Comparison of ENCODE assay signal across 14 mouse cellular contexts in genomic region chr15:25844771-25845170, GRCm38 (mm10). TPM values are rescaled to one million over a fixed set of nuclear protein-coding genes. Genes with fewer than 3 reads are reported as not detected.
DNase-seq lines count a peak whose midpoint lies in the region; ATAC-seq and TF ChIP-seq lines count a peak whose summit lies in the region.
"Had no signal": no experiment of that assay in that cellular context is flagged by ENCODE, and none has a peak within 500 bp of the region (broad histone marks: within the 10 kb centered on the region; RNA-seq: fewer than 3 reads in every experiment).

No protein-coding gene starts in this region.

- no peaks in the 10 kb centered on the region for H3K36me3 ChIP-seq in midbrain, embryonic 16.5 days (ENCODE audit: control insufficient read depth, insufficient read depth, low read length)
- H3K36me3 ChIP-seq in liver, embryonic 12.5 days, result no peaks in the 10 kb centered on the region
- H3K36me3 ChIP-seq: limb, embryonic 12.5 days had no signal

- H3K4me3 ChIP-seq in left cerebral cortex, adult 2 months, result peak overlapping the region; percentile 98
- peak overlapping the region; percentile 81 for H3K4me3 ChIP-seq in midbrain, embryonic 16.5 days (ENCODE audit: low read depth, low read length)
- no peak overlapping the region for H3K4me3 ChIP-seq in liver, embryonic 12.5 days

- peak; percentile 36 for DNase-seq in heart, adult 11 months
- no peak for DNase-seq in heart, postnatal 36 days
- no peak for DNase-seq in left cerebral cortex, adult 2 months (ENCODE audit: extremely low spot score in 1 of 2, low spot score in 2 of 2)
- DNase-seq in left cerebral cortex, adult 9 months (ENCODE audit: low spot score in 2 of 2), result no peak
- no peak for DNase-seq in gastrocnemius, postnatal 14 days
- DNase-seq: adrenal gland, postnatal 25 days; cerebellum, adult 11 months; heart, postnatal 4 days; lung, postnatal 14 days; right cerebral cortex, postnatal 4 days had no signal

- H3K4me2 ChIP-seq in midbrain, embryonic 16.5 days (ENCODE audit: low read length), result peak overlapping the region; percentile 94
- H3K4me2 ChIP-seq in liver, embryonic 12.5 days, result no peak overlapping the region

- H3K9me3 ChIP-seq in midbrain, embryonic 16.5 days (replicated peaks; ENCODE audit: control insufficient read depth, low read length, poor library complexity, severe bottlenecking), result no peaks in the 10 kb centered on the region
- H3K9me3 ChIP-seq in liver, embryonic 12.5 days (replicated peaks), result no peaks in the 10 kb centered on the region
- H3K9me3 ChIP-seq: limb, embryonic 12.5 days had no signal

- intact Hi-C loops in heart, postnatal 36 days (cut with DNase I), result no loop called here
- intact Hi-C loops in left cerebral cortex, adult 2 months (cut with DNase I), result loop anchor here (5.0 kb wide), 1 partner anchor 58 kb away; no protein-coding TSS in a partner anchor
- intact Hi-C loops in gastrocnemius, postnatal 14 days (cut with DNase I; ENCODE audit: low total_unique reads), result no loop called here

- TF ChIP-seq CTCF in left cerebral cortex, adult 2 months (IDR thresholded peaks at IDR 0.05), result no peak

- 0 out of 2 replicates have a peak overlapping the region, but pooled peaks have one; percentile 34 for H3K9ac ChIP-seq in midbrain, embryonic 16.5 days (ENCODE audit: low read depth, low read length)
- H3K9ac ChIP-seq in liver, embryonic 12.5 days, result no peak overlapping the region
- H3K9ac ChIP-seq: limb, embryonic 12.5 days had no signal

- H3K27me3 ChIP-seq in midbrain, embryonic 16.5 days (ENCODE audit: control insufficient read depth, insufficient read depth, low read depth, low read length), result no peaks in the 10 kb centered on the region
- H3K27me3 ChIP-seq in liver, embryonic 12.5 days (replicated peaks), result peaks cover 45% of the 10 kb centered on the region

- H3K4me1 ChIP-seq in midbrain, embryonic 16.5 days (ENCODE audit: control insufficient read depth, insufficient read depth, low read length), result peaks cover 15% of the 10 kb centered on the region; the same call in 1 of the 2 replicates
- peaks cover 12% of the 10 kb centered on the region for H3K4me1 ChIP-seq in liver, embryonic 12.5 days

- WGBS in midbrain, embryonic 16.5 days, result 64% methylated on average over 4 of the region's 4 CpGs
- WGBS in liver, embryonic 12.5 days (ENCODE audit: insufficient replicate concordance), result 42% methylated on average over 4 of the region's 4 CpGs

- ATAC-seq in CD4-positive, CD25-positive, alpha-beta regulatory T cell, adult 4 months, result peak; percentile 29
- ATAC-seq in midbrain, embryonic 16.5 days, result no peak
- no peak for ATAC-seq in liver, embryonic 12.5 days

- no peak overlapping the region for H3K27ac ChIP-seq in left cerebral cortex, adult 2 months
- H3K27ac ChIP-seq in midbrain, embryonic 16.5 days (ENCODE audit: low read length), result no peak overlapping the region
- no peak overlapping the region for H3K27ac ChIP-seq in liver, embryonic 12.5 days
- H3K27ac ChIP-seq: limb, embryonic 12.5 days had no signal

RNA-seq across cellular contexts. Expression of gene Retreg1, which starts 1.8 kb away (rescaled TPM):
- 100 to 1,000 TPM; 319 to 364 TPM for total RNA-seq in heart, postnatal 36 days (2021)
- total RNA-seq in left cerebral cortex, adult 2 months (2021), result 10 to 100 TPM; 32.8 to 32.9 TPM
- polyA plus RNA-seq in CD4-positive, CD25-positive, alpha-beta regulatory T cell, adult 4 months (2017; shearing (Covaris generic)), result 10 to 100 TPM; 63.1 to 79.2 TPM
- polyA plus RNA-seq in midbrain, embryonic 16.5 days (2015; fragmentation: Nextera tagmentation; extraction: Ambion mirVana), result 16.1 and 18.4 TPM in 2 replicates
- polyA plus RNA-seq in liver, embryonic 12.5 days (2016; fragmentation: Nextera tagmentation; extraction: Ambion mirVana), result 1.0 and 1.1 TPM in 2 replicates
- 100 to 1,000 TPM in 1 of 2 experiments, 10 to 100 TPM in 1; 90.8 to 157 TPM for total RNA-seq in gastrocnemius, postnatal 14 days (2021)
